Mouse (Mus musculus) megakaryocyte progenitor cell, adult 5-6 weeks (primary cell): ENCODE measurements around the gene Fam160a1. TPM values are rescaled to one million over a fixed set of nuclear protein-coding genes. Genes with fewer than 3 reads are reported as not detected.

ENCODE experiments used
- ATAC-seq: replicated peaks from 2 replicates; pipeline ENCODE4 v1.8.0; 2016; ENCODE audit warnings: mild to moderate bottlenecking, moderate TSS enrichment, inconsistent platforms; ENCODE audit not compliant: poor library complexity
- total RNA-seq, 2 experiments: library from RNA; stranded (forward) in 1 of 2; stranded (reverse) in 1 of 2; fragments of 157-497, 149-512 nt in 1 of 2; fragments of 200-1000 nt in 1 of 2; gene quantifications; 2 replicates each; pipeline versions ENCODE4 v1.2.3 to v1.2.4; 2015 to 2017

The Fam160a1 gene
- total RNA-seq, 2 experiments from 2014 or later, result not detected

DNA sequence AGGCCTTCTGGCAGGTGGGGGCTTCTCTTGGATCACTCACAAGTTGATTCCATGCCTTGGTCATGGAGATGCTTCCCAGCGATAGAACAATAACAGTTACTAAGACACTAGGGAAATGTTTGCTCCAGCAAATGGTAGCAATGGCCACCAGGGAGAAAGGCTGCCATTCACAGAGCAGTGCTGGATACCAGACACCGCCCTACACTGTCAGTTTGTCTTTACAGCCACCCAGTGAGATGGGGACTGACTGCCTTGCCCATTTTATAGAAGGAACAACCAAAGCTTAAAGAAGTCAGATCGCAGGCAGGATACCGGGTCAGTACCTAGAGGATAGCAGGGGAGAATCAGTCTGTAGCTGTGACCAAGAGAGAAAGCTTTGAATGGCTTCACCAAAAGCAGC is 59.7 kb downstream of the Fam160a1 start:
- ATAC-seq, result no peak

DNA sequence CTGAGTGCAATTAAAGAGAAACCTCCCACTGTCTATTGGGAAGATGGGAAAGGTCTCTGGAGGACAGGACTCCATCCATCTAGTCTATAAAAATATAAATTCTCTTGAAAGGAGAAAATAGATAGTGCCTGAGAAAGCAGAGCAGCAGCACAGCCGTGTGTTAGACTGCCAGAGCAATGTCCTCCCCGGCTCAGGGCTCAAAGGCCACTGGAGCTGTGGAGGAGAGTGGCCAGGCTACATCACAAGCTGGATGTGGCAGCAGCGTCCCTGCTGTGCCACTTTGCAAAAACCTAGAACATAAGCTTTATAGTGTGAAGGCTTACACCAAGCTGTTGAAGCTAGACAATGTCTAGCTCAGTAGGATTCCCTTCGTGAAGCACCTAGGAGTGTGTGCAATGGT is 67.7 kb downstream of the Fam160a1 start:
- ATAC-seq, result no peak

GRCm38 (mm10) chr3:85748863-85749262 is 68.2 kb downstream of the Fam160a1 start:
- no peak for ATAC-seq

DNA sequence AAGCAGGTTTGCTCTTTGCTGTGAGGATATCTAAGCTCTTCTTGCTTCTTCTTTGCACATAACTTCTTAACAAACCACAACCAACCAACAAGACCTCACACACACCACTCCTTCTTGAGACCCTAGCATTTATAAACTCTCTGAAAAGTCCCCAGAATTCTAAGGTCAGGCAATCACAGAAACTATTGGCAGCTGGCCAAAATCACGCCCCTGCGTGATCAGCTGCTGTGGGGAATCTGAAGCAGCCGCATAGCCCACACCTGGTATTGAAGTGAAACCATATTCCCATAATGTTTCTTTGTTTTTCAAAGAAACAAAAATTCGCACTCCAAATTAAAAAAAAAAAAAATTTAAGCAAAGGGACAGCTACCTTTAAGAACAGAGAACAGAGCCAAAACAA is 71.0 kb downstream of the Fam160a1 start:
- ATAC-seq, result no peak

DNA sequence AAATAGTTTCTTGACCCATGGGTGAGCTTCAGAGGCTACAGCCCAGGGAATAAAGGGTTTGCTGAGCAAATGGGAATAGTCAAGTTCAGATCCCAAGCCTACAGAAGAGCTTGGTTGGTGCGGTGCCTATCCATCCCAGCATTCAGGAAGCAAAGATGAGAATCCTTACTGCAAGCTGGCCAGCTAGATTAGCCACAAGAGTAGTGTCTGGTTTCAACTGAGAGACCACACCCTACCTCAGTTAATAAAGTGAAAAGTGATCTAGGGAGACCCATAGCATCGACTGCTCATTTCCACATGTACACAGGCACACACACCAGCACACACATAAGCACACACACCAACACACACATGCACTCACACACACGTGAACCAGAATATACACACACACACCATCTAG is 75.3 kb downstream of the Fam160a1 start:
- no peak for ATAC-seq

GRCm38 (mm10) chr3:85738591-85738990 is 78.5 kb downstream of the Fam160a1 start:
- ATAC-seq, result no peak

DNA sequence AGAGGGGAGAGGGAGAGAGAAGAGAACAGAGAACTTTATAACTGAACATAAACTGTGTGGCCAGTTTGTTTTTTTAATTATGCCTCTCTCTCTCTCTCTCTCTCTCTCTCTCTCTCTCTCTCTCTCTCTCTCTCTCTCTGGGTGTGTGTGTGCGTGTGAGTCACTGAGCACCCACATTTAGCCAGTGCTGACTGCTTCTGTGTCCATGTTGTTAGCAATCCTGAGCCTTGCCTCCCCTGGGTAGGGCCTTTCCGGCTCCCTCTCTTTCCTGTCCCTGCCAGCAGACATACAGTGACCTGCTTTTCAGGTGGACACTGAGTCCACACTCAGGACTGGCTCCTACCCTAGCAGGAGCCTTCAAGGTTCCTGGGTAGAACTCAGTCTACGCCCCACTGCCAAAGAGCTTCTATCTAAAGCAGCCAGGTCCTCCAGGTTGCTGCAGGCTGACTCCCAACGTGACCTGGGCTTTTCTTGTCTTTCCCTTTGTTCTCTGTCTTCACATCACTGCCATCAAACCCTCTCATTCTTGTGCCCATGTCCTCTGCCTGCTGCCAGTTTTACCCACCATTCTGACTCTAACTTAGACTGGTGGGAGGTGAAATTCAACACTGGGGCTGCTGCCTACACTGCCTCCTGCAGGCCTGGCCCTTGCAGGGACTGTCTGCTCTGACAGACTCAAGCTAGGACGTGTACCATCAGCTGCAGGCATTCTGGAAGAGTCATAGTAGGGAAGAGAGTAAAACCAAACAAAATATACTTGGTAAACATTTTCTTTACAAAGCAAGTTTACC is 83.0 kb downstream of the Fam160a1 start:
- no peak for ATAC-seq

DNA sequence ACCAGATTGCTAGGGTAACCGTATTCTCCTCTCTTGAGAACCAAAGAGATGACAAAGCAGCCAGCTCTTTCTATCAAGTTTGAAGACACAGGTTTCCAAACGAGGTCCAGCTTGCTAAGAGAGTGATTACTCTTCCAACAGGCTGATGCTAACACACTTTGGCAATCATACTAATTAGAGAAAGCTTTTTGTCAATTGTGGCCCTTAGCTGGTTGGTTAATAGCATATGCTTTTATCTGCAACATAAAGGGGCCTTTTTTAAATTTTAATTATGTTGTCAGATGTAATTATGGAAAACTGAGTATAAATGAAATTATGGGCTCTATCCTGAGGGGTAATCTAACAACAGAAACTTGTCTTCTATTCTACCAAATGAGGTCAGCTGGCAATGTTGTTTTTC is 89.9 kb downstream of the Fam160a1 start:
- ATAC-seq, result no peak

DNA sequence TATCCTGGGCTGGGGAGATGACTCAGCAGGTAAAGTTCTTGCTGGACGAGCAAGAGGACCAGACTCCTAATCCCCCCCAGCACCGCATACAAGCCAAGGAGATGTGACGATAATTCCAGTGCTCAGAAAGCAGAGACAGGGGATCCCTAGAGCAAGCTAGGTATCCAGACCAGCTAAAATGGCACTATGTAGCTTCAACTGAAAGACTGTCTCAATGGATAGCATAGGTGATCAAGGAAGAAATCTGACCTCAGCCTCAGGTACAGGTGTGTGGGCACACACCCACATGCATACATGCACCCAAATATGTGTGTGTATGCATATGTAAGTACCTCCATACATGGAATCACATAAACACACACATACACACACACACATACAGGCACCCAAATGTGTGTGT is 91.1 kb downstream of the Fam160a1 start:
- no peak for ATAC-seq

DNA sequence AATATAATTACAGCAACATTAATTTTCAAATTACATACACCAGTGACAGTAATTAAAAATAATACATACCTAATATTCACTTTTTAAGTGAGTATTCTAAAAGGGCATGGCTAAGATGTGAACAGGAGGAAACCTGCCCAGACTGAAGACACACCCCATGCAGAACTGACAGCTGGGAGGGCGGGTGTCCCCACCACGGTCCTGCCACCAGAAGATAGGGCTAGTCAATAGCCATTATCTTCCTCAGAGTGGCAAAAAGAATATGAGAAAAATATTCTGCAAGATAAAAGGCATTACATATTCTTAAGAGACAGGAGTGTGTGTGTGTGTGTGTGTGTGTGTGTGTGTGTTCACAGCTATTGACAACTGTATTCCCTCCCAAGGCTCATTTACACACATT is 92.0 kb downstream of the Fam160a1 start:
- ATAC-seq, result peak; percentile 99

DNA sequence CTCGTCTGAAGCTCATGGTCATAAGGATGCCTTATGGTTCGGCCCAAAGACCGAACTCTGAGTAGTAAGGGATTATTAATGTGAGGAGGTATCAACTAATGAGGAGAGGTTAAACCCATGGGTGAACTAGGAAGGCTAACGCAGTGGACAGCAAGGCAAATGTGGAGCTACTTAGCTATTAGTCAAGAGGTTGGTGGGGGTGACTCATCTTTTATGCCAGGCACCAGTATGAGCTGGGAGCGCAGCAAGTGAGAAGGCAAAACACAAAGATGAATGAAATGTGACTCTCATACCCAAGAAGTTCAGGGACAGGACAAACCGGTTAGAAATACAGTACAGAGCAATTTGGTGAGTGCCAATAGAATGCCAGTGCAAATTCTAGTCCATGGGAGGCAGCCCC is 94.5 kb downstream of the Fam160a1 start:
- no peak for ATAC-seq

GRCm38 (mm10) chr3:85715764-85716297 is 101.3 kb downstream of the Fam160a1 start:
- ATAC-seq, result no peak

DNA sequence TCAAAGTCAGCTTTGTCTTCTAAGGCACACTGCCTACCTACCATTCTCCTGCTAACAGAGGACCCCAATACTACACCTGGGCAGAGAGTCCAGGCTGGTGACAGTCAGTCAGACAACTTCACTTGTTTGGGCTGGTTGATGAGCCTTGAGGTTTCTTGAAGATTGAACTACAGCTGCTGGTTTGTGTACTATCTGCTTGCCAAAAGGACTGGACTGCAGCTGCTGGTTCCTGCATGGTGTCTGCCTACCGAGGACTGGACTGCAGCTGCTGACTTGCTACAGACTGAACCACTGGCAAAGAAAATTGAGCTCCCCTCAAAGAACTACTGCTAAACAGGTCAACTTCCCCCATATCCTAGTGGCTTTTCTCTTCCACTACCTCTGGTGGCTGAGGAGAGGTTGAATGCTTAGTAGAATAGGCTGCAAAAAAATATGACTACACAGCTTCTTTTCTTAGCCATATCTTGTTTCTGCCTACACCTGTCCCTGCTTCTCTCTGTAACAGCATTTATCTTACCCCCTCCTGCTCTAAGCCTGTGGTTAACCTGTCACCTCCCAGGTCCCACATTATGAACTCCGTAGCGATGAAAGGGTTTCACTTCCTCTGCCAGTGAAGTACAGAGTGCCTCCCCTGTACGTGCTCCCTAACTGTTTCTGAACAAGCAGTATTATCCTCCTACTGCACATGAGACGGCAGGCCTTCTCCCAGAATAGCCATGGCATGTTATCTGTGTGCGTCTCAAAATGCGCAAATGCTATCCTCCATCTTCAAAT is 103.0 kb downstream of the Fam160a1 start:
- peak; percentile 35; the same call in 1 of the 2 replicates for ATAC-seq

GRCm38 (mm10) chr3:85710695-85711094 is 106.4 kb downstream of the Fam160a1 start:
- peak; percentile 74 for ATAC-seq

DNA sequence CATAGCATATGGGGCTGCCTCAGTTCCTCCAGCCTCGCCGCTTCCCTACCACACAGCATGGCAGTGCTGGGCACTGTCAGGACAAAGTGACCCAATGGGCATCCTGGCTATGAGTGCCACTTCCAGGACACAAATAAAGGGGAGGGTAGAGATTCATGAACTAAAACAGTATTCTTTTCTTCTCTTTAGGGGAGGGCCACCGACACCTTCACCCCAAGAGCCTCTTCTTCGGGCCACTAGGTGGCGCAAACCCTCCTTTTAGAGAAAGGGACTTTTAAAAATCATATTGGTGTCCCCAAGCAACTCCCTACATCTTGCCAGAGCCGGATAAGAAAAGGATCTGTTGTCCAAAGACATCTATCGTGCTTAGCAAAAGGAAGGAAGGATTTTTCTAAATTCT is 109.7 kb downstream of the Fam160a1 start:
- peak; percentile 67 for ATAC-seq

DNA sequence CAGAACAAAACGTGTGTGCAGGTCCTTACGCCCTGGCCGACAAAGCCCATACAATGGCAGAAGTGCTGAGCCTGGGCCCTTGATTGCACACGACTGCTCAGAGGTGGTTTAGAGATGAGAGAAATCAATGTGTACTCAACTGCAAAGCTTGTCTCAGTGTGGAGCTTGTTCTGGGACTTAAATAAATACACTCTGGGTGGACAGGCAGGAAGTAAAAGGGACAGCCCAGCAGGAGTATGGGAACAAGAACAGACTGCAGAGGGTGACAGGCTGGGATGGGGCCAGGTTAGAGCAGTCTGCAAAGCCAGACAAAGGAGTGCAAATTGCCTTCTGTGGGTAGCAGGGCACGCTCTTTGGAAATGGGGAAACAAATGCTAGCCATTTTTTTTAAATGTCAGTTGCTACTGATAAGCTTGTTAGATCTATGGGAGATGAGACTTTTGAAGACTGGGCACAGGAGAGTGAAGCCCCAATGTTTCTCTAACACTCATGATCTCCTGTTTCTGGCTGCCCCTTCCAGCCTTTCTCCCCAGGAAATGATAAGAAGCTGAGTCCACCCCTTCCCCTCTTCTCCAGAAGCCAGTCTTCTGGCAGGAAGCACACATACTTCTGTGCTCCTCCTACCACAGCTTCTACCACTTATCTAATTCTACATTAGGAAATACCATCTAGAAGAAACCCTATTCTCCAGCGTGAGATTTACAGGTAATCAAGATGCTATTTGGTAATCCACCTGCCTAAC is 113.8 kb downstream of the Fam160a1 start:
- no peak for ATAC-seq

- ATAC-seq, result no peak
Observed at GRCm38 (mm10) chr3:85698496-85698895, 118.6 kb downstream of the Fam160a1 start.

DNA sequence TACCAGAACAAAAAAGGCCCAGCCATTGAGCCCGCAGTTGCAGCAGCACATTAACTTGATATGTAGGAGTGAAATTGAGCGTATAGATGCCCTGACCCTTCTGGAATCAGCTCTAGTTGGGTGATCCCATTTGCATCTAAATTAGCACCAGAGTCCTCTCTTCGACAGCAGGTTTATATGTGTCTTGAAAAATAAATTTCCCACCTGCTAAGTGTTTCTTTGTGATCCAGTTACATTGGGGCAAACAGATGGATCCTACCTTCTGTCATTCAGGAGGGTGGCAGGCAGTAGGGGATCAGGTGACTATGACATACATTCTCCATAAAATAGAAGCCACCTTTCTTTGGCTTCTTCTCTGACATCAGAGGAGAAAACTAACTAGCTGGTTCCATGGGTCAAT is 122.0 kb downstream of the Fam160a1 start:
- no peak for ATAC-seq

DNA sequence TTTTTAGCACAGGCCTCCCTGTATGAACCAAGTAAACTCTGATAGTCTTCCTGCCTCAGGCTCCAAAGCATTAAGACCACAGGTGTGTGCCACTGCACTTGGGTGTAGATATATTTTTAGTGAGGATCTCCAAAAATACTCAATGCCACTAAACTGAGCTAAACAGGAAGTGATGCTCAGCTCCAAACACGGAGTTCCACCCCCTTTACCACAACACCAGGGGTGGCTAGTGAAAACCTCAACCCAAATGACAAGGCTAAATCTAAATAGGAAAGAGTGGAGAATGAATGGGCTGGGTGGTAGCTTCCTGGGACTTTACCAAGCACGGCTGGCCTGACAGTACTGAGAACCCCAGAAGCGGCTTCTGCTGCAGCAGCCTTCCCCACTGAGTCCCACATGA is 124.1 kb downstream of the Fam160a1 start:
- peak; percentile 54 for ATAC-seq

DNA sequence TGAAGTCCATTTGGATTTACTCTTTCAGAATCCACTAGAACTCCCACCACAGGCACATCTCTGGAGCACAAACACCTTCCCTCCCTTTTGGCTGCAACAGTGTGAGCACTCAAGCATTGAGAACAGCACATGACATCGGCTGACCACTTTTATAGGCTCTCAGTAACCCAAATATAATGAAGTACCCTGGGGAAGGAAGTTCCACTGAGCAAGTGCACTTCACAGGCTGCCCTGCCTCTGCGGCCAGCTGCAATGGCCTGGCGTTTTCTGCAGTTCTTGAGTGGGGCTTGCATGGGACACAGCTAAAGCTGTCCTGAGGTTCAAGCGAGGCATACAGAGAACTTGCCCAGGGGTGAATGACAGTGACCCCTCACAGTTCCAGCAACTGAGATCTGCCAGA is 126.0 kb downstream of the Fam160a1 start:
- no peak for ATAC-seq

- no peak for ATAC-seq
Observed at GRCm38 (mm10) chr3:85688341-85688740, 128.8 kb downstream of the Fam160a1 start.
